Mouse (Mus musculus) megakaryocyte, embryonic 14.5 days (primary cell): ENCODE data around the gene Tbc1d16.

Experiments used
- FLI1 ChIP-seq: IDR thresholded peaks from 2 replicates; pipeline ENCODE4 v1.6.1; 2012; ENCODE audit warnings: low read length, inconsistent platforms, mixed read lengths
- GATA1 ChIP-seq: IDR thresholded peaks from 3 replicates; pipeline ENCODE4 v1.6.1; 2012; ENCODE audit warnings: mixed read lengths, low read length, inconsistent platforms, borderline replicate concordance

GRCm38 (mm10) chr11:119192605-119193004 is 35.7 kb downstream of the Tbc1d16 start:
- no peak for TF ChIP-seq GATA1
- TF ChIP-seq FLI1: no peak
